Mouse (Mus musculus): Measurements from ENCODE around the gene Fam240a. TPM values are rescaled to one million over a fixed set of nuclear protein-coding genes. Genes with fewer than 3 reads are reported as not detected.

Fam240a gene
- total RNA-seq (2021) = not detected
- long read RNA-seq, experiment 1 = 0 reads
- long read RNA-seq, experiment 2 = 0 reads

GRCm38 (mm10) chr9:110916786-110917185 is at the start of gene Fam240a:
Fam240a (minus strand) TSS chr9:110916861.
- DNase-seq (ENCODE audit: low spot score in 2 of 2) = no peak

GRCm38 (mm10) chr9:110965910-110966231 is 49.2 kb upstream of the Fam240a start:
- no peak for DNase-seq (ENCODE audit: low spot score in 2 of 2)

- no peak for DNase-seq (ENCODE audit: low spot score in 2 of 2)
Measured at GRCm38 (mm10) chr9:110965062-110965909, 48.6 kb upstream of the Fam240a start.

- DNase-seq (ENCODE audit: low spot score in 2 of 2) = no peak
Measured at GRCm38 (mm10) chr9:110963566-110964115, 47.0 kb upstream of the Fam240a start.

GRCm38 (mm10) chr9:110961386-110961785 is 44.7 kb upstream of the Fam240a start:
- DNase-seq (ENCODE audit: low spot score in 2 of 2) = no peak

GRCm38 (mm10) chr9:110960230-110961149 is 43.8 kb upstream of the Fam240a start:
- DNase-seq (ENCODE audit: low spot score in 2 of 2) = no peak

GRCm38 (mm10) chr9:110959669-110960068 is 43.0 kb upstream of the Fam240a start:
- DNase-seq (ENCODE audit: low spot score in 2 of 2) = no peak

- no peak for DNase-seq (ENCODE audit: low spot score in 2 of 2)
Measured at GRCm38 (mm10) chr9:110955962-110956361, 39.3 kb upstream of the Fam240a start.

GRCm38 (mm10) chr9:110954681-110955445 is 38.2 kb upstream of the Fam240a start:
- DNase-seq (ENCODE audit: low spot score in 2 of 2) = no peak

- DNase-seq (ENCODE audit: low spot score in 2 of 2) = peak; percentile 24 to 63
Measured at GRCm38 (mm10) chr9:110953550-110954461, 37.1 kb upstream of the Fam240a start.

- no peak for DNase-seq (ENCODE audit: low spot score in 2 of 2)
Measured at GRCm38 (mm10) chr9:110952931-110953549, 36.4 kb upstream of the Fam240a start.

- DNase-seq (ENCODE audit: low spot score in 2 of 2) = no peak
Measured at GRCm38 (mm10) chr9:110952398-110952797, 35.7 kb upstream of the Fam240a start.

- no peak for DNase-seq (ENCODE audit: low spot score in 2 of 2)
Measured at GRCm38 (mm10) chr9:110951866-110952265, 35.2 kb upstream of the Fam240a start.

GRCm38 (mm10) chr9:110951397-110951796 is 34.7 kb upstream of the Fam240a start, which contains the start of gene Lrrc2:
Lrrc2 (plus strand) TSS chr9:110951545.
- no peak for DNase-seq (ENCODE audit: low spot score in 2 of 2)

GRCm38 (mm10) chr9:110950109-110950508 is 33.4 kb upstream of the Fam240a start:
- no peak for DNase-seq (ENCODE audit: low spot score in 2 of 2)

- no peak for DNase-seq (ENCODE audit: low spot score in 2 of 2)
Measured at GRCm38 (mm10) chr9:110948813-110949310, 32.2 kb upstream of the Fam240a start.

- no peak for DNase-seq (ENCODE audit: low spot score in 2 of 2)
Measured at GRCm38 (mm10) chr9:110947900-110948299, 31.2 kb upstream of the Fam240a start.

GRCm38 (mm10) chr9:110947261-110947661 is 30.6 kb upstream of the Fam240a start:
- no peak for DNase-seq (ENCODE audit: low spot score in 2 of 2)

- no peak for DNase-seq (ENCODE audit: low spot score in 2 of 2)
Measured at GRCm38 (mm10) chr9:110946548-110947044, 29.9 kb upstream of the Fam240a start.
